Mouse (Mus musculus): ENCODE measurements around the gene Farp1. TPM values are rescaled to one million over a fixed set of nuclear protein-coding genes. Genes with fewer than 3 reads are reported as not detected.

The Farp1 gene
- total RNA-seq, 2 experiments from 2014 or later = 5.3 to 6.1 TPM

GRCm38 (mm10) chr14:121214636-121215257, 179.7 kb downstream of the Farp1 start:
- no peak for DNase-seq (ENCODE audit: low spot score)

- DNase-seq (ENCODE audit: low spot score) = no peak
Measured at GRCm38 (mm10) chr14:121215817-121216216, 180.8 kb downstream of the Farp1 start.

DNA sequence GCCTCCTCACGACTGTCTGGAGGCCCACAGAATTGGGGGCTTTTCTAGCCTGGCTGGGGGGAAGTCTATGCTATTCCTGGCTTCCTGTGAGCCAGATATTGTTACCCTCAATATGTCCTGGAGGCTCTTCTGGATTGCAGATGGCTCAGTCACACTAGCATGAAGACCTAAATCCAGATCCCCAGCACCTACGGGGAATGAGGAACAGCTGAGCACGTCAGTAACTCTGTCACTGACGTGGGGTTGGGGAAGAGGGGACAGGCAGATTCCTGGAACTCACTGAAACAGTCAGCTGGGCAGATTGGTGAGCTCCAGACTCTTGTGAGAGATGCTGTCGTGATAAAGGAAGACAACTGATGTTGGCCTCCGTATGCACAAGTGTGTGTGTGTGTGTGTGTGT, 181.7 kb downstream of the Farp1 start:
- no peak for DNase-seq (ENCODE audit: low spot score)

DNA sequence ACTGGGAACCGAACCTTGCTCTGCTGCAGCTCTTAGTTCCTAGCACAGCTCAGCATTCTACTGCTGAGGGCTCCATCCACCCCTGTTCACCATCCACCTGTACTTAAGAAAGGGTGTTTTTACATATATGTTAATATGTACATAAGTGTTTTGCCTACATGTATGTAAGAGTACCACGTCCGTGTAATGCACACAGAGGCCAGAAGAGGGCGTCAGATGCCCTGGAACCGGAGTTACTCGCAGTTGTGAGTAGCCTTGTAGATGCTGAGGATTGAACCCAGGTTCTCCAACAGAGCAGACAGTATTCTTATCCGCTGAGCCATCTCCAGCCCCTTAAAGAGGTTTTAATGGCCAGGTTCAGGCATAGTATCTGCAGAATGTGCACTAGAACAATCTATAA, 183.6 kb downstream of the Farp1 start:
- no peak for DNase-seq (ENCODE audit: low spot score)

- DNase-seq (ENCODE audit: low spot score) = no peak
Measured at GRCm38 (mm10) chr14:121219226-121220039, 184.4 kb downstream of the Farp1 start.

- DNase-seq (ENCODE audit: low spot score) = no peak
Measured at GRCm38 (mm10) chr14:121220040-121220322, 185.0 kb downstream of the Farp1 start.

DNA sequence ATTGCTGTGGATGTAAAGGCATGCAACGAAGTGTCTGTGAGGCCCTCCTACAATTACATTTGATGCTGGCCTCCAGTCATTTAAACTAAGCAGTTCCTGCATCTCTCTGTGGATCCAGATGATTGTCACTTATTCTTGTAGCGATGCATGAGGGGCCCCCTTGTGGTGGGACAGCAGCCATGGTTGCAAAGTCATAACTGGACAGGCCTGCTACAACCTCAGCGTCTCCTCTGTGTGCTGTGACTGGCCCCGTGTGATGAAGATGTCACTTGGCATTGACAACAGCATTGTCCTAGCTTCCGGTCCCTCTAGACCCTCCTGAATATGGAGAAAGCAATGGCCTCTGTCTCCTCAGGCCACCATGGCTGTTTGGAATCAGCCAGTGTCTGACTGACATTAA, 185.7 kb downstream of the Farp1 start:
- peak; percentile 77 for DNase-seq (ENCODE audit: low spot score)

- peak; percentile 64 for DNase-seq (ENCODE audit: low spot score)
Measured at GRCm38 (mm10) chr14:121225804-121226203, 190.8 kb downstream of the Farp1 start.

DNA sequence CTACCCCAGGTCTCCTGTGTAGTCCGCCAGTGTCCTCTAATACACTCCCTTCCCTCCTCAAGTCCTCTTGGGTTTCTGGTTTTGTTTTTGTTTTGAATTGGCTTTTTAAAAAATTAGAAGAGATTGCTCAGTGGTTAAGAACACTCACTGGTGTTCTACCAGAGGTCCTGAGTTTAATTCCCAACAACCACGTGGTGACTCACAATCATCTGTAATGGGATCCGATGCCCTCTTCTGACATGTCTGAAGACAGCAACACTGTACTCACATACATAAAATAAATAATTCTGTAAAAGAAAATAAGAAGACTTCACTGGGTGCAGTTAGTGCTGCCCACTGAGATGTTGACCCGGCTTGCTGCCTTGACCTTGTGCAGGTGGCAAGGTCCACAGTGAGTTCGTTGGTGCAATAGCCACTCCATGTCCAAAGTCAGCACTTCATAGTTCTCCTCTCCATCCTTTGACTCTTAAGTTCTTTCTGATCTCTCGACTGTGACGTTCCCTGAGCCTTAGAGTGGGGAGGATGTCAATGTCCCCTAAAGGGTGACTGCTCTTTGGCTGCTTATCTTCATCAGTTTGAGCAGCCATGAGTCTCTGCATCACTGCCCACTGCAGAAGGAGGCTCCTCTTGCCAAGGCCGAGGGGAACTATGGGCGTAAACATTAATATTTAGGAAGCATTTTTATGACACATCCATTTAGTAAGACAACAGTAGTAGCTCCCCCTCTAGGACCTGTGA, 194.2 kb downstream of the Farp1 start:
- DNase-seq (ENCODE audit: low spot score) = no peak

GRCm38 (mm10) chr14:121231232-121231631, 196.2 kb downstream of the Farp1 start:
- DNase-seq (ENCODE audit: low spot score) = no peak

GRCm38 (mm10) chr14:121234741-121235307, 199.8 kb downstream of the Farp1 start:
- DNase-seq (ENCODE audit: low spot score) = no peak

DNA sequence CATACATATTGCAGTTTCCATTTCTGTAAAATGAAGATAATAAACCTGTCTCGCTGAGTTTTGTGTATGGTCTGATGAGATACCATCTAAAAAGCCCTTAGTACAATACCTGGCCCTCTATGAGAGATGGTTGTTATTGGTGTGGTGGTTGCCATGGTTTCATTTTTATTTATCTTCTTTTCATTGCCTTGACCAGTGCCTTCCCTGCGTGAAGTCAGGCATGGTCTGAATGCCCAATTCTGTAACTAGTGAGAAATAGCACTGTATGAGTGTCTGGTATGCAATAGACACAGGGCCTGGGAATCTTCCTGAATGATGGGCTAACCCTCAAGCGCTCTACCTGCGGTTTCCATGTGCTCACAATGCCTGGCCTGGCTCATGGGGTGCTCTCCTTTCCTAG, 201.7 kb downstream of the Farp1 start:
- DNase-seq (ENCODE audit: low spot score) = no peak

DNA sequence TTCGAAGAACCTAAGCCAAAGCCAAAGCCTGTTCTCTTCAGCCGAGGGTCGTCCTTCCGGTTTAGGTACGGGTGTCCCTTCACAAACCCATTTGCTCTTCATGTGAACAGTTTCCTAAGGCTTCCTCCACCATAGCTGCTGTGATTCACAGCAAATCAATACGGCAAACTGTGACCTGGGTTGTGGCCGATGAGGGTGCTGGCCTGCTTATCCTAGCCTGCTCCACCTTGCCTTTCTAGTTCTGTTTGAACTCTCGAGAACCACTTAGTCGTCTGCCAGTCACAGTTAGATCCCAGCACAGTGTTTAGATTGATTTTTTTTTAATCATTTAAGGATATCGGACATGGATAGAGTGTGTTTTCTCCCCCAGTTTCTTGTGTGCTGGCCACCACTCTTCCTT, 203.7 kb downstream of the Farp1 start:
- no peak for DNase-seq (ENCODE audit: low spot score)

GRCm38 (mm10) chr14:121239386-121239785, 204.4 kb downstream of the Farp1 start:
- no peak for DNase-seq (ENCODE audit: low spot score)

- DNase-seq (ENCODE audit: low spot score) = no peak
Measured at GRCm38 (mm10) chr14:121244104-121244503, 209.1 kb downstream of the Farp1 start.

DNA sequence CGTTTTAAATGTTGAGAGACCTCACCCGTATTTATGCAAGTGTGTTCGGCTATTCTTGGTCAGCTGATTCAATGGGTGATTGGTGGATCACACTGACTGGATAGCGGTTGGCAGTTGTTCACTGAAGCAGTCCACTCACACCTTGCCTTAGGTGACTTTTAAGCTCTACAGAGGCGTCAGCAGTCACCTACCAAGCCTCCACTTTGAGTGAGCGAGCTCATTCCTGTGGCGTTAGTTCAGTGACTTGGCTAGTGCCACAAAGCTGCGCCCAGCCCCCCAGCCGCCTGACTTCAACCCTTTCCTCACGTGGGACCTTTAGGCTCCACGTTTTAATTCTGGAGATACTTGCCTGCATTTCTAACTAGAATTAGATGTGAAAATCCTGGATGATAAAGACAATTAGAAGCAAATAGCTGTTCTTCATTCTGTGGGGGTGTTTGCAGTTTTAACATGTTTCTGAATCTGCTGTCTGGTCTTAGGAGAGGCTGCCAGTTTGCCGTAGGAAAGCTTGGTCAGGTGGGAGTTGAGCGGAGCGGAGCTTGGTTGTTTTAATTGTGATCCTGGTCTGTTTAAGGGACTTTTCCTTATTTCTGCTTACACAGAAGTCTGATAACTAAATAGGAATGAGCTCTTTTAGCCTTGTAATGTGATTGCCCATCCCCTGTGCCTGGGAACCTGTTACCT, 211.2 kb downstream of the Farp1 start:
- no peak for DNase-seq (ENCODE audit: low spot score)

- no peak for DNase-seq (ENCODE audit: low spot score)
Measured at GRCm38 (mm10) chr14:121247287-121247686, 212.3 kb downstream of the Farp1 start.

- DNase-seq (ENCODE audit: low spot score) = no peak
Measured at GRCm38 (mm10) chr14:121248346-121248745, 213.3 kb downstream of the Farp1 start.

GRCm38 (mm10) chr14:121251099-121251498, 216.1 kb downstream of the Farp1 start:
- no peak for DNase-seq (ENCODE audit: low spot score)

- no peak for DNase-seq (ENCODE audit: low spot score)
Measured at GRCm38 (mm10) chr14:121251708-121252107, 216.7 kb downstream of the Farp1 start.

GRCm38 (mm10) chr14:121252542-121252941, 217.5 kb downstream of the Farp1 start:
- DNase-seq (ENCODE audit: low spot score) = no peak

GRCm38 (mm10) chr14:121254869-121255268, 219.9 kb downstream of the Farp1 start:
- DNase-seq (ENCODE audit: low spot score) = no peak

All from gastrocnemius, adult 18-20 months (tissue).